Mouse (Mus musculus): ENCODE data around the gene Mef2c.

- TF ChIP-seq JUND (conservative IDR thresholded peaks at IDR 0.05; ENCODE audit: low read depth, low read length): no peak
- no peak for TF ChIP-seq CTCF (conservative IDR thresholded peaks at IDR 0.05 in 1 of 2, IDR thresholded peaks at IDR 0.05 in 1 of 2; ENCODE audit: low read depth in 2 of 2, low read length in 2 of 2)
- no peak for TF ChIP-seq USF2 (conservative IDR thresholded peaks at IDR 0.05; ENCODE audit: low read depth, low read length)
- no peak for TF ChIP-seq UBTF (IDR thresholded peaks at IDR 0.05; ENCODE audit: low read depth, low read length)
- TF ChIP-seq KAT2A (IDR thresholded peaks at IDR 0.05; ENCODE audit: insufficient replicate concordance, low read length): no peak
- TF ChIP-seq POLR2A (IDR thresholded peaks at IDR 0.05; ENCODE audit: low read depth, low read length): no peak
These were observed 96.5 kb downstream of the Mef2c start for GRCm38 (mm10) chr13:83600301-83600700.

All from CH12.LX (cell line).